Mouse (Mus musculus) retina, postnatal 7 days (tissue): ENCODE measurements around the gene Tead4.
"Not testable (repeated sequence)": the region's sequence is repeated elsewhere in the genome, so short reads cannot be mapped to it uniquely, and the experiment has no call there.

Source experiments
- DNase-seq: peaks from one replicate; pipeline ENCODE4 v3.0.0-alpha.2; 2012; ENCODE audit warnings: low read depth, low spot score

The Tead4 gene

DNA sequence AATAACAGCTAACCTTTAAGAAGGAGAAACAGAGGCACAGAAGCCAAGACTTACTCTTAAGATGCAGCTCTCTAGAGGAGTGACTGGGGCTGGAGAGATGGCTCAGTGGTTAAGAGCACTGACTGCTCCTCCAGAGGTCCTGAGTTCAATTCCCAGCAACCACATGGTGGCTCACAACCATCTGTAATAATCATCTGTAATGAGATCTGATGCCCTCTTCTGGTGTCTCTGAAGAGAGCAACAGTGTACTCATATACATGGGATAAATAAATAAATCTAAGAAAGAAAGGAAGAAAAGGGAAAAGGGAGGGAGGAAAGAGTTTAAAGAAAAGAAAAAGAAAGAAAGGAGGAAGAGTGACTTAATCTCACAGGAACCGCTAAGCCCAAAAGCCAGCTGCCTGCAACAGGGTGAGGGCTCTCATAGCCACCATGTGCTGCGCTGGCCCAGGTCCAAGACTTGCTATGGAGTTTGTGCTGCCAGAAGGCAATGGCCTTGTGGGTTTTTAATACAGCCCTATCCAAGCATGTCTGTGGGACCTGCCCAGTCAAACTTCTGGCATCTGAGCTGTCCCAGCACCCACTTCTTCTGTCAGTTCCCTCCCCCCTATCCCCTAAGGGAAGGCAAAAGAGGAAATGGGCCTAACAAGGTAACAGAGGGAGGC, 63.4 kb downstream of the Tead4 start:
- peak; percentile 19 for DNase-seq

GRCm38 (mm10) chr6:128236581-128236980, 64.0 kb downstream of the Tead4 start:
- no peak for DNase-seq

DNA sequence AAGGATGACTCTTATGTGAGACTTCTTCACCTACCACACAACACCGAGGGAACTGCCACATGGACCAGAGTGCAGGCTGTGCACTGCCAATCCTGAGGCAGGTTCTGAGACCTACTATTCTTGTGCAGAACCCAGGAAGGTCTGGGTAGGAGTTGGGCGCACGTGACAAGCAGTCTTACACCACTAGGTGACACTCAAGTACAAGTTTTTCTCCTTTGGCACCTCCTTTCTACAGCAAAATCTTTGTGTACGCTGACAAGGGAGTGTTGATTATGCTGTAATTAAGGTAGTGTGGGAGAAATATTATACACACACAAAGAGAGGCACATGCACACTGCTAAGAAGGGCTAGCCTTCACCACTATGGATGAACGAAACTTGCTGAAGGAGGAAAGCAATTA, 66.4 kb downstream of the Tead4 start:
- DNase-seq, result peak; percentile 33

DNA sequence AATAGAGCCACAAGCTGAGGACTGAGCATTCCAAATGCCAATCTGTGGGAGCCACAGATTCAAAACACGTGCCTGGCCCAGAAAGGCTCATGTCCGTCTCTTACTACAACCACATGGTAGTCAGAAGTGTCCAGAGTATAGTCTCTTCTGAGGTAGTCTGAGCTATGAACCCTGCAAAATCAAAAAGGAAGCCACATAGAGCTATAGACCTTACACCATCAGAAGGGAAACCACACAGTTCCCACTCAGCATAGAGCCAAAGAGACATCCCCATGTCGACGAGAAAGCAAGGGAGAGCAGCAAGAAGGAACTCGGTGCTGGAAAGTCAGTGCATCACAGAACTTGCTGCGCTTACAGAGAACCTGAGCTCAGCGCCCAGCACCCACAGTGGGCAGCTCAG, 68.4 kb downstream of the Tead4 start:
- DNase-seq, result no peak

- DNase-seq, result no peak
Measured at GRCm38 (mm10) chr6:128231741-128232140, 68.9 kb downstream of the Tead4 start.

GRCm38 (mm10) chr6:128227438-128228017, 73.1 kb downstream of the Tead4 start:
- DNase-seq, result peak; percentile 25

GRCm38 (mm10) chr6:128226941-128227340, 73.7 kb downstream of the Tead4 start:
- no peak for DNase-seq

DNA sequence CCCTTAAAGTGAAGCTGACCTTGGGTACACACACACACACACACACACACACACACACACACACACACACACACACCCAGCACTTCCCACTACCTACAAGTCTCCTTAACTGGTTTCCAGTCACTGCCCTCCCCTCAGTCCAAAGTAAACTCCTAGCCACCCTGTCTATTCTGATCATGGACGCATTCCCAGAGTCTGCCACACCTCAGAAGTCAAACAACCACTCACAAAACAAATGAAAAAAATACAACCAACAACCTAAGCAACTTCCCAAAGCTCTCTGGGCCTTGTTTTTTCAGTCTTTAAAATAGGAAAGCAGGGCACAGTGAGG, 74.8 kb downstream of the Tead4 start:
- no peak for DNase-seq

DNA sequence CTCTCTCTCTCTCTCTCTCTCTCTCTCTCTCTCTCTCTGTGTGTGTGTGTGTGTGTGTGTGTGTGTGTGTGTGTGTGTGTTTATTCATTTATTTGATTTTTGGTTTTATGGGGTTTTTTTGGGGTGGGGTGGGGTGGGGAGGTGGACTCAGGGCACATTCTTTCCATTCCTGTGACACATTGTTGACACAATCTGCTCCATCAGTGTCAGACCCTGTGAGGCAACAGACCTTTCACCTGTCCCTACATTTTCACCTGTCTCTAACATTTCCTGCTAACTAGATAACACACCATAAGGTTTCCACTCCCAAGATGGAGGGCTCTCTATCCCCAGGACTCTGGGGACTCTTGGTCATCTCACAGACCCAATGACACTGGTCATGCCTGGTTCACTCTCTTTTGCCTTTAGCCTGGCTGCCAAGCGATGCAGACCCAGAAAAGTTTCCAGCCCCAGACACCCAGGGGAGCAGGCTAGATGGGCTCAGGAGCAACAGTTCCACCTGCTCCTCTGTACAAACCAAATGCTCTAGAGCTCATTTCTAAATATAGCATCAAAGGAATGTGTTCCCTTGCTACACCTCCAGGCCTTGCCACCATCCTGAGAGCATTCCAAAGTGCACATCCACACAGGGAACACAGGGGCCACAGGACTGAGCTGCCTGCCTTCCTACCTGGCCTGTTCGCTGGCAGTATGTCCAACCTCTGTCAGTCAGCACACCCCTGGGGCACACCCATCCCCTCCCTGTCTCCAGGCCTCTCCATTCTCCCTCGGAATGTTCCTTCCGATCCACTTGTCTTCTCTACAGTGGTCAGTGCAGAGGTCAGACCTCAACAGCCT, 75.4 kb downstream of the Tead4 start:
- no peak for DNase-seq

GRCm38 (mm10) chr6:128223159-128223558, 77.5 kb downstream of the Tead4 start:
- no peak for DNase-seq

DNA sequence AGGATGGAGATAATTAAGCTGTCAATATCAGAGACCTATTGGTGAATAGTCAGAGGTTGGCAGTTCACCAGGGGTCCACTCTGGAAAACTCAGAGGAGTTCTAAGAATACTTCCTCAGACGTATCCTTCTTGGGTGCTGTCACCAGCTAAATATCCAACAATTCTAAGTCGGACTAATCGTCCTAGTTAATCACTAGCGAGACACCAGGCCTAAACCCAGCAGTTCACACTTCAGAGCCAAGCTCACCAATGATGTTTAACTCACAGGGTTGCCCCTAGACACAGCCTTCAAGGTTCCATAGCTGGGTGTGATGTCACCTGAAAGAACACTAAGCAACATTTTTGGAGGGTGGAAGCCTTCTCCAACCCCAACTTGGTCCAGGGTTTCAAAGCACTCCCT, 85.6 kb downstream of the Tead4 start:
- DNase-seq, result not testable (repeated sequence)

DNA sequence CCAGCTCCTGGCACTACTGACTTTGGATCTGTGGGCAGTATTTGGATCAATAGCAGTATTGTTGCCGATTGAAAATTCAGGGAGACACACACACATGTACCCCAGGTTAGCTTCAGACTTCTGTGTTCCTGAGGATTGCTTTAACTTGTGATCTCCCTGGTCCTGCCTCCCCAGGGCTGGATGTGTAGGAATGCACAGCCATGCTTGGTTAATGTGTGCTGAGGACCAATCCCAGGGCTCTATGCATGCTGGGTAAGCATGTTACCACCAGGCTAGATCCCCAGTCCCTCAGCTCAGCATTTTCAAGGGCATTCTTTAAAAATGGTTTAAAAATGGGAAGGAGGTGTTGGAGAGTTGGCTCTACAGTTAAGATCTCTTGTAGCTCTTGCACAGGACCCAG, 91.4 kb downstream of the Tead4 start:
- not testable (repeated sequence) for DNase-seq

DNA sequence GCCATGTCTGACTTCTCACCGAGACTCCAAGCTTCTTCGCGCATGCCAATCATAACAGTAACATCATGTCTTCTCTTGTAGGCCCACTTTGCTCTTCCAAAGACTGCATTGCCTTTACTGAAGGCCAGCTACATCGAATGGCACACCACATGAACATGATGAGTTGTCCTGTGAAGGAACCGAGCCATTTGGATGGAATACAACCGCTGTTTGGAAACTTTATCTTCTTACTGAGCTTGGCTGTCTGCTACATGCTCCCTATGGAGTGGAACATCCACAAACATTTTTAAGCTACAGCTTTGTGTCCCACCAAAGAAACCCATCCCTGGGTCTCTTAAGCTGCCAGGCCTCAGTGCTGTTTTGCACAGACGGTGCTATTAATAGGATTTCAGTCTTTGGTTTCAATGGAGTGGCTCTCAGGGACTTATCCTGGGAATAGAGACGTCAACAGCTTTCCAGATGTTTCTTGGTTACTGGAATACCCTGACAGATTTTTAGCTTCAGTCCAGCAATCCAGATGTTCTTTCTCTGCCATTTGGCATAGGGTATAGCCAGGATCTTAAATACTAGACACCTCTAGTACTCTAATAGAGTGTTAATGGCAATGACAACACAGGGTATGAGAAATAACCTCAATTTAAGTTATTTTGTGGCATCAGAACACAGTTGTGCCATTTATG, 92.0 kb downstream of the Tead4 start:
- DNase-seq, result no peak

DNA sequence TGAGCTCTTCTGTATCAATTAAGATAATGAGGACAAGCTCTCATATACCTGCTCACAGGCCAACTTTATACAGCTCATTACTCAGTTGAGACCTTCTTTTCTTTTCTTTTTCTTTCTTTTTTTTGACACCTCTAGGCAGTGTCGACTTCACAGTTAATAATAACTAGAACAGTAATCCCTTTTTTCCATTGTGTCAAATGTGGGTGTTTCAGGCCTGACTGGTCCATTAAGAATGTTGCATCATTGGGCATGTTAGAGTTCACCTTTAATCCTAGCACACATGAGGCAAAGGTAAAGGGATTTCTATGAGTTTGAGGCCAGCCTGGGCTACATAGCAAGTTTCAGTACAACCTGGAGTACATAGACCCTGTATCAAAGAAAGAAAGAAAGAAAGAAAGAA, 97.1 kb downstream of the Tead4 start:
- DNase-seq, result no peak

DNA sequence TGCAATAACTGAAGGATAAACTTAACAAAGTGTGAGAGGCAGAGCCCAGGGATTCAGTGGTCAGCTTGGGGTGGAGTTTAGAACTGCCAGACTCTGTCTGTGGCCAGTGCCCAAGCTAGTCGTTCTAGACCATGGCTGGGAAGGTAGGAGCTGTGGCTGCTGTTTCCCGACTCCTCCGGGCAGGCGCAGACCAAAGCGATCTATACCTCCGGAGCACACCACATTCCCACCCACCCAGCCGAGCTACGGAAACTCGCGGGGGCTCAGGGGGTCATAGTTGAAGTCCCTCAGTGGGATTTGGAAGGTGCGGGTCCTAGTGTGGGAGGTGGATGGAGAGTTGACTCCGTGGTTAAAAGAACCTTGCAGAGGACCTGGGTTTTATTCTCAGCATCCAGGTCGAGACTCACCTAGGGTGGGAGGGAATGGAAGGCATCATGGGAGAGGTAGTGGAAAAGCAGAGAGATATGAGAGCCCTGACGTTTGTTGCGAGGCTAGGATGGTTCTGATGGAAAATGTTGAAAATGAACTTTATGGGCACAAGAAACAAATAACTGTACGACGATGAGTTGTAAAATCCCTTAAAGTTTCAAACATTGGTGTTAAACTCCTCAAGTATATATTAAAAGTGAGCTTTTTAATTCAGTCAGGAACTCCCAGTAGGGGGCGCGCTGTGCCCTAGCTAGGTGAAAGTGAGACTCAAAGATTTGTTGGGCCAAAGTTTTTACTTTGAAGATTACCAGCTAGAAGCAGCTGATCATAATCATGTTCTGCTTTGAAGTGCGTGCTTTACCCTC, 99.6 kb downstream of the Tead4 start:
- peak; percentile 13 for DNase-seq

- peak; percentile 94 for DNase-seq
Measured at GRCm38 (mm10) chr6:128200116-128200846, 100.3 kb downstream of the Tead4 start.

DNA sequence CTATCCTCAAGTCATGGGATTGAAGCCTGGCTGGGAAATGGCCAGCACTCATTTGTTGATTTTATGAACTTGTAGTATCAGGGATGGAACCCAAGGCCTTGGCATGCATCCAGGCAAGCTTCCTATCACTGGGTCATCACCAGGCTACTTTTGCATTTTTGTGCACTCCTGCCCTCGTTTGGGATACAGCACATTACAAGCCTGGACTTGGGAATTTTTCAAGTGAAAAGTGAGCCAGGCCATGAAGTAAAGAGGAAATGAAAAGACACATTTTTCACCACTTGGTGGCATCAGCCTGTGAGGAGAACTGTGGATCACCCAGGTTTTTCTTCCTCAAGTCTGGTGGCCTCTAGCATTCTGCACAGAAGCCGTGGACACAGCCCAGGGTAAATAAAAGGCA, 117.1 kb downstream of the Tead4 start:
- DNase-seq, result no peak

DNA sequence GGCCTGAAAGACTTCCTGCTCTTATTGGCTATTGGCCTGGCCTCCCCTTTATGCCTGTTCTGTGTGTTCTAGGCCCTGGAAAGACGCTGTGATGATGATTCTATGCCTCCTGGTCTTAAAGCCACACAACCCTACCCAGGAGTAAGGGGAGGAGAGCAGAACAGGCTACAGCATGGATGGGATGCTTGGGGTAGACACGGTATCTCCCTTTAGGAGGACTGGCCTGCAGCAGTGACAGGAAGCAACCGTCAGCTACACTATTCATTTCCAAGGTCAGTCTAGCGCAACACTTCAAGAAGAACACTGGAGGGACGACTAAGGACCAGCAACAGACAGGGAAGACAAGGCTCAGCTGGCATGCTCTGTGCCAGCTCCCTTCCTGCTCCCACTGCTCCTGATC, 119.4 kb downstream of the Tead4 start:
- DNase-seq, result no peak

- no peak for DNase-seq
Measured at GRCm38 (mm10) chr6:128179651-128180050, 121.0 kb downstream of the Tead4 start.

DNA sequence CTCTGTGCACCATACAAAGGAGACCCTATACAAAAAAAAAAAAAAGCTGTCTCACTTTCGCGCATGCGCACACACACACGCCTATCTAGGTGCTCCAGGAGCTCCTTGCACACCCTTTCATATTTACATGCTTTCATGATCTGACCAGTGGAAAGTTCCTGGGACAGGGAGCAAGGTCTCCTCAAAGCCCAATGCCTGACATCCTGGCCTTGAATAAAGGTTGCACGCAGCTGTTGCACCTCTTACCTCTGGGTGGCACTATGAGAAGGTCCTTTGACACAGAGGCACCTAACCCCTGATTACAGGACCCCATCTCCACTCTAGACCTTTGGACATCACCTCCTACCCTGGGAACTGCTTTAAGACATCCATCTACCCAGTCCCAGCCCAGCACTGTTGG, 121.4 kb downstream of the Tead4 start:
- no peak for DNase-seq

GRCm38 (mm10) chr6:128178681-128179080, 121.9 kb downstream of the Tead4 start:
- no peak for DNase-seq
